Mouse (Mus musculus): ENCODE measurements at regions not wholly inside any gene's neighbourhood (a gene's known extent, or its start where the extent isn't known, plus 50 kb on each side); places are given as distances from the start of the nearest gene placed in this dataset.

GRCm38 (mm10) chr10:35175161-35175560 is 536.5 kb downstream of the Amd2 start:
- peak; percentile 11 for DNase-seq (ENCODE audit: low read depth, low spot score)

GRCm38 (mm10) chr10:35156151-35156550 is 555.5 kb downstream of the Amd2 start:
- peak; percentile 35 for DNase-seq (ENCODE audit: low read depth, low spot score)

- peak; percentile 75 for DNase-seq (ENCODE audit: low read depth, low spot score)
Observed at GRCm38 (mm10) chr10:35151309-35151708, 560.4 kb downstream of the Amd2 start.

- DNase-seq (ENCODE audit: low read depth, low spot score): peak; percentile 61
Observed at GRCm38 (mm10) chr10:35150681-35151080, 561.0 kb downstream of the Amd2 start.

GRCm38 (mm10) chr10:35149336-35149735 is 562.4 kb downstream of the Amd2 start:
- peak; percentile 21 for DNase-seq (ENCODE audit: low read depth, low spot score)

GRCm38 (mm10) chr10:35131226-35131625 is 580.5 kb downstream of the Amd2 start:
- peak; percentile 79 for DNase-seq (ENCODE audit: low read depth, low spot score)

Measured in ES-CJ7 (cell line).